19 mouse cellular contexts compared by ENCODE assay signal in the genomic region with DNA sequence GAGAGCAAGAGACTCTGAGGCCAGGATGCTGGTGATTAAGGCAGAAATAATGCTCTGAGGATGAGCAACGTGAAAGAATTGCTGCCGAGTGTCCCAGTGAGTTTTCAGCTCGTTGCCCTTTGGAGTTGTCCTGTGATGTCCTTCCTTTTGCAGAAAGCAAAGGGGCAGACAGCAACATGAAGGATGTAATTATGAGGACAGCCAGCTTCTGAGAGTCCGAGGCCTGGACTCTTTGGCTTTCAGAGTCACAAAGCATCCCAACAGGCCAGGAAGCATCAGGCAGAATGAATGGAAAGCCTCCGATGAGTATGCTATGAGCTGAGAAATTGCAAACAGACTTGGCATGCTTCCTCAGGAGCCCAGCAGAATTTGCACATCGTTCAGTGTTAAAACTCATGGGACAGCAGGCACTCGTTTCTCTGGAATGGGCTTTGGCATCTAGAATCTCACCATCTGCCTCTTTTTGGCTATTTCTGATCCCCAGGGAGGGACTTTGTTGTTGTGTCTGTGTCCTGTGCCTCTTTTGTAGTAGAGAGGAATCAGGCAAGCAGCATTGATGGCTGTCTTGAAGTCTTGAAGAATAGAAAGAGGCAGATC.
DNase-seq lines count a peak whose midpoint lies in the region; ATAC-seq lines count a peak whose summit lies in the region.
"Had no signal": no experiment of that assay in that cellular context is flagged by ENCODE, and none has a peak within 500 bp of the region (broad histone marks: within the 10 kb centered on the region; RNA-seq: fewer than 3 reads in every experiment).

No protein-coding gene starts in this region.

- no peaks in the 10 kb centered on the region for H3K27me3 ChIP-seq in midbrain, embryonic 14.5 days (ENCODE audit: control insufficient read depth, insufficient read depth, low read length)
- no peaks in the 10 kb centered on the region for H3K27me3 ChIP-seq in midbrain, embryonic 13.5 days
- H3K27me3 ChIP-seq: embryonic facial prominence, embryonic 13.5 days had no signal

- WGBS in midbrain, embryonic 14.5 days: 79% methylated on average over 7 of the region's 7 CpGs
- 78% methylated on average over 7 of the region's 7 CpGs for WGBS in midbrain, embryonic 13.5 days

- no peak overlapping the region for H3K27ac ChIP-seq in midbrain, embryonic 14.5 days (replicated peaks; ENCODE audit: low read depth, low read length)
- H3K27ac ChIP-seq in midbrain, embryonic 13.5 days: no peak overlapping the region
- H3K27ac ChIP-seq: embryonic facial prominence, embryonic 13.5 days; heart, embryonic 10.5 days; hindbrain, embryonic 10.5 days; limb, embryonic 10.5 days; liver, embryonic 14.5 days had no signal

- no peaks in the 10 kb centered on the region for H3K4me1 ChIP-seq in midbrain, embryonic 14.5 days (ENCODE audit: control insufficient read depth, insufficient read depth, low read length)
- H3K4me1 ChIP-seq in midbrain, embryonic 13.5 days (replicated peaks): no peaks in the 10 kb centered on the region
- H3K4me1 ChIP-seq: embryonic facial prominence, embryonic 13.5 days; hindbrain, embryonic 10.5 days; limb, embryonic 10.5 days had no signal

- no peak overlapping the region for H3K4me3 ChIP-seq in midbrain, embryonic 14.5 days (replicated peaks; ENCODE audit: low read depth, low read length)
- no peak overlapping the region for H3K4me3 ChIP-seq in midbrain, embryonic 13.5 days (replicated peaks)
- H3K4me3 ChIP-seq: embryonic facial prominence, embryonic 13.5 days; heart, embryonic 10.5 days; hindbrain, embryonic 10.5 days; limb, embryonic 10.5 days had no signal

- H3K4me2 ChIP-seq in midbrain, embryonic 14.5 days (ENCODE audit: low read length): no peak overlapping the region
- no peak overlapping the region for H3K4me2 ChIP-seq in midbrain, embryonic 13.5 days (replicated peaks)
- H3K4me2 ChIP-seq: embryonic facial prominence, embryonic 13.5 days had no signal

- ATAC-seq in frontal cortex, adult (ENCODE audit: low TSS enrichment): peak; percentile 70
- ATAC-seq in midbrain, embryonic 14.5 days (ENCODE audit: low FRiP score, low TSS enrichment): no peak
- ATAC-seq in midbrain, embryonic 13.5 days: no peak
- ATAC-seq: activated CD4-positive, CD25-positive, alpha-beta regulatory T cell, adult 4 months; CD4-positive, CD25-positive, alpha-beta regulatory T cell, adult 4 months had no signal

- no peak for DNase-seq in frontal cortex, postnatal 10 days (ENCODE audit: low spot score in 2 of 2)
- peak; percentile 11 for DNase-seq in midbrain, embryonic 14.5 days
- DNase-seq in brain, embryonic 18.5 days (ENCODE audit: low read depth, low spot score): peak; percentile 57
- DNase-seq in layer of hippocampus, adult 8-10 months (ENCODE audit: low spot score in 2 of 2): peak; percentile 21 to 23
- DNase-seq in thymus, adult 18-20 months: no peak
- no peak for DNase-seq in neural tube, embryonic 10.5 days (ENCODE audit: extremely low spot score, low spot score)
- DNase-seq: cerebellum, postnatal 36 days; kidney, adult 9 months; lung, postnatal 10 days; thymus, postnatal 36 days had no signal

- no peaks in the 10 kb centered on the region for H3K36me3 ChIP-seq in midbrain, embryonic 14.5 days (ENCODE audit: control insufficient read depth, insufficient read depth, low read length)
- no peaks in the 10 kb centered on the region for H3K36me3 ChIP-seq in midbrain, embryonic 13.5 days
- H3K36me3 ChIP-seq: embryonic facial prominence, embryonic 13.5 days; heart, embryonic 10.5 days; hindbrain, embryonic 10.5 days; limb, embryonic 10.5 days had no signal

- no peaks in the 10 kb centered on the region for H3K9me3 ChIP-seq in midbrain, embryonic 14.5 days (ENCODE audit: control insufficient read depth, low read length)
- H3K9me3 ChIP-seq in midbrain, embryonic 13.5 days: no peaks in the 10 kb centered on the region
- H3K9me3 ChIP-seq: embryonic facial prominence, embryonic 13.5 days; heart, embryonic 10.5 days; hindbrain, embryonic 10.5 days; limb, embryonic 10.5 days had no signal

- H3K9ac ChIP-seq in midbrain, embryonic 14.5 days (replicated peaks; ENCODE audit: low read length): no peak overlapping the region
- H3K9ac ChIP-seq in midbrain, embryonic 13.5 days (replicated peaks): no peak overlapping the region
- H3K9ac ChIP-seq: embryonic facial prominence, embryonic 13.5 days; liver, embryonic 14.5 days had no signal

Comparison
In these comparisons a context has a peak if more than half of its experiments do, and no peak if none do; other contexts are left out.
1. DNase-seq: peak in midbrain, embryonic 14.5 days (single experiment), brain, embryonic 18.5 days (single experiment) and layer of hippocampus, adult 8-10 months (2 of 2); none in frontal cortex, postnatal 10 days (0 of 2), thymus, adult 18-20 months (0 of 2) and neural tube, embryonic 10.5 days (single experiment).